Mouse (Mus musculus) ES-CJ7 (cell line): ENCODE measurements at regions not wholly inside any gene's neighbourhood (a gene's known extent, or its start where the extent isn't known, plus 50 kb on each side); places are given as distances from the start of the nearest gene placed in this dataset.

Source experiments
- DNase-seq: peaks from one replicate; pipeline ENCODE4 v3.0.0; 2011; ENCODE audit warnings: low read depth, low spot score

DNA sequence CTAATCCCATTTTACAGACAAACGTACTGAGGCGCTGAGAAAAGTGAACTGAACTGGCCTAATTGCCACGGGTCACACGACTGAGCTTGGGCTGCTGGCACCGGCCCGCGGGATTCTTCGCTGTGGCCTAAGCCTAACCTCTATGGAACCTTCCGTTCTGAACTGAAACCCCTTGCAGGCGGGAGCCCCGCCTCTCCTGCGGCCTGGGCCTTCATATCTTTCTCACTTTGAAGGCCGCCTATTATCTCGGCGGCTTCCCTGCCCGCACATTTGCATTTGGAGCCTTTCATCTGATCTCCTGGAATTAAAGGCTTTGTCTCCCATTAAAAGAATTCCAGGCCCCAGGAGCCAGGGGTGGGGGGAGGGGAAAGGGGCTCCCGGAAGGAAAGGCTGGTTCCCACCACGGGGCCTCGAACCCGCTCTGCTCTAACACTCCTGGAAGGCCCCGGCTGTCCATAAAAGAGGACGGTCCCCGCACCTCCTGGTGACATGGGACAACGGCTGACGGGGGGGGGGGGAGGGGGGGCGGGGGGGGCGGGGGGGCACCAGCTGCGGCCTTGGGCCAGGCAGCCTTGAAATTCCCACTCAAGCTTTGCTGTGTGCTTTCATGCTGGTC, 122.9 kb upstream of the Pja1 start:
- DNase-seq = peak; percentile 86

- DNase-seq = no peak
Measured at GRCm38 (mm10) chrX:99592980-99593379, 121.9 kb upstream of the Pja1 start.

DNA sequence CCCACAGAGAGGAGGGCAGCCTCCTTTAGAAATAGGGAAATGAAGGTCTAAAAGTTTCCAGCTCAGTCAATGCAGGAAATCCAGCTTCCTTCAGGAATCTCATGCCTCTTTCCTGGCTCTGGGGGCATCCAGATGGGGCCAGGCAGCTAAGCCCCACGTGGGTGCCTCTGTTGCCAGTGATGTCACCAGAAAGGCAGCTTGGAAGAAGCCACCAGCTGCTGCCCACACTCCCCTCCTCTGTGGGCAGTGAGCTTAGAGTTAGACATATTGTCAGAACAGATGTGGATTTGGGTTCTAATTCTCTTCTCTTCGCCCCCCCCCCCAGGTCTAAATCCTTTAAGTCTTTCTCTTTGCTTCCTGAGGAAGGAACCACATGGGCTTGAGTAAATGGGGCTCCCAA, 116.2 kb upstream of the Pja1 start:
- DNase-seq = no peak

DNA sequence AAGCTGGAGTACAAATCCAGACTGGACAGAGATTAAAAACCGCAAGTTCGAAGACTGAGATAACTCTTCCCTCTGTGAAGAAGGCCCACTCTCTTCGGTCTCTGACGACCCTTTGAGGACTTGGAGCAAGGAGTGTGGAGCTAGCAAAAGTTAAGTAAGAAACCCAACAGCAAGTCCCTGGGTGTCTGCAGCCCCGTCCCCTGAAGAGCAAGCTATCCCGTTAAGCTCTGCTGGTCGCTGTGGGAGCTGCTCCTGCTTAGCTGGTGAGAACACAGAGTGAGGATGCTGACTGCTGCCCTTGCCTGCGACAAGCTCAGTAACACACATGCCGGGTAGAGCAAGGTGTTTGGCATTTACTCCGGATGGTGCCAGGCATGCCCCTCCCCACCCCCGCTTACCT, 115.2 kb upstream of the Pja1 start:
- DNase-seq = no peak

DNA sequence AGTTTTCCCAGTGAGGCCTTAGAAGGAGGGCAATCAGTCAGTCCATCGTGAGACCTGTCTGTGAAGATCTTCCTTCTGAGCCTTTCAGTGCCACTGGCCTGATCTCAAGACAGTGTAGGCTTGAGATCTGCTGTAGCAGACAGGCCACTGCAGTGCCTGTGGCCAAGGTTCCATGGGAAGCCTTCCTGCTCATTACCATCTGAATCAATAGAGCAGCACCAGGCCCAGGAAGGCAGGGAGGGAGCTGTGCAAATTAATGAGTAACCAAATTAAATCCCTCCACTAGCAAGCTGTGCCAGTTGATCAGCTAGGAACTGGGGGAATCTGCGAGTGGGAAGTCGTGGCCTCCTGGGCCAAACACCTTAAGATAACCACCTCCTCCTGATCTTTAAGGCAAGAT, 114.6 kb upstream of the Pja1 start:
- no peak for DNase-seq

GRCm38 (mm10) chrX:99582611-99583010, 111.5 kb upstream of the Pja1 start:
- no peak for DNase-seq

DNA sequence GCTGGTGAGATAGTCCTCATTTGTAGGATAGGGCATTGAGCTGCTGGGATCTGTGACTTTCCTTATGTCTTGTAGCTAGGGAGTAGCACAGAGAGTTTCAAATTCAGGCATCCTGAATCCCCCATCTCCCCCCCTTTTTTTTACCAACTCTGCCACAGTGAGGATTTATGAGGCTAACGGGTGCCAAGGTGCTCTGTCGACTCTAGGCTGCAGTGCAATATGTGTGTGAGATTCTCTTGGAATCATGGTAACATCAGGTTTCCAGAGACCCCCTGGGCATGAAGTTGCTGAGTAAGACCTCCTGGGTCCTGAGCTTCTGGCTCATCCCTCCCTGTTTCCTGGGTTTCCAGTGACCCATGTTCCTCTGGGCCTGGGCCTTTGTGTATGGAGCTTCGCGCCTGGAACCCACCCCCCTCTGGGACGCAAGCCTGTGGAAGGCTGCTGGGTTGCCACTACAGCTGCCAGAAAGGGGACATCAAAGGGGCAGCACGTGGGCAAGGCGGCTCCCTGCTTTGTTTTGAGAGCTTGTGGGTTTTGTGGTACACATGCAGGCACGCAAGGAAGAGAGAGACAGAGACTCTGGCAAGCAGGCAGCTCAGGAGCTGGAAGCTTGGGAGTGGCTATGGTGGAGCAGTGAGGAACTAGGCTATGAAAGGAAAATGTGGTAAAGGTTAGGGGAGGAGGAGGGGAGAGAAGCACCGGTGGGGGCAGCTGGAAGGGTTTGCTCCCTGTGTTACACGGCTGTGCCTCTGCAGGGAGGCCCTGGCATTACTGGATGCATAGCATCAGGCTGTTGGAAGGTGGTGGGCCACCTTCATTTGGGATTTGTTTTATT, 110.8 kb upstream of the Pja1 start:
- no peak for DNase-seq

- DNase-seq = no peak
Measured at GRCm38 (mm10) chrX:99579206-99579605, 108.1 kb upstream of the Pja1 start.

DNA sequence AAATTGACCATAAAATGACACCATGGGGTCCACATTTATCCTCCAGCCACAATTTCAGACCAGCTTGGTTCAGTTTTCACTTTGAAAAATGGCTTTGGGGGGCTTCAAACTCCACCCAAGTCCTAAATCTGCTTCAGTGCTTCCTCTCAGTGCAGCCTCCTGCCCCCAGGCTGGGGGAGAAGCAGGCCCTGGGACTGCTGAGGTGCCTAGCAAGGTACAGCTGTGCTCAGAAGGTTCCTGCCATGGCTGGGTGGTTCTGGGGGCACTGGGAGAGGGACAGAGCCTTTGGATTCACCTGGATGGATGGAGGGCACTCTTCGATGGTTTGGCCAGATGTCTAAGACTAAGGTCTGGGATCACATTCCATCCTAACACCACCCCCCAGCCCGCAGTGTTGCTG, 107.7 kb upstream of the Pja1 start:
- no peak for DNase-seq

DNA sequence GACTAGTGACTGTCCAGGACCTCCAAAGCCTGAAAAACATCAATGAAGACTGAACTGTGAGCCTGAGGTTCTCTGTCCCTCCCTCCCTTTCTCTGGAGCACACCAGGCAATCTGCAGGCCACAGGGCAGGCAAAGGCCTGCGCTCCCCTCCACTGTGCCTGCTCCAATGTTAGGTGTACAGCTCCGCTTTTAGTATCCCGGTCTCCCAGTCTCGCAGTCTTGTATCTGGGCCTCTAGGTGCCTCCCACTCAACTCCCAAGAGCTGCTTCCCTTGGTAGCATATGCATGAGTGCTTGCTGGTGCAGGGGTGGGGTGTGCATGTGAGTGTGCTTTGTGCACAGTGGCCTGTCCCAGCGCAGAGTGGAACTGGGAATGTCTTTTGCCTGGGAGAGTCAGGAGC, 104.0 kb upstream of the Pja1 start:
- DNase-seq = no peak

- no peak for DNase-seq
Measured at GRCm38 (mm10) chrX:99574441-99575103, 103.5 kb upstream of the Pja1 start.

DNA sequence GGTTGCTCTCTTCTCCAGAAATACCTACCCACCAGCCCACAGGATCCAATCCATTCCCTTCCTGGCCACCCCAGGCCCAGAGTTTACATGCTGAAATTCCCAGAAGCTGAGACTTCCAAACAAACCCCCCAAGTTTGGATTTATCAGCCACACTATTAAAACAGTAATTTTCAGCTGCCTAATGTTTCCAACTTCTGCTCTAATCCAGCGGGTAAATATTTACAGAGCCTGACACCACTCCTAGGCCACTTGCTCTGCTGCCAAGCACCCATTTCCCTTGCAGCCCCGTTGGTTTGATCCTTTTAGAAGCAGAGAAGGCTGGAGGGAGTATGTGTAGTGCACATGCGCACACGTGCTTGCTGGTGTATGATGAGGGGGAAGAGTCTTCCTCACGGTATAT, 99.1 kb upstream of the Pja1 start:
- no peak for DNase-seq

DNA sequence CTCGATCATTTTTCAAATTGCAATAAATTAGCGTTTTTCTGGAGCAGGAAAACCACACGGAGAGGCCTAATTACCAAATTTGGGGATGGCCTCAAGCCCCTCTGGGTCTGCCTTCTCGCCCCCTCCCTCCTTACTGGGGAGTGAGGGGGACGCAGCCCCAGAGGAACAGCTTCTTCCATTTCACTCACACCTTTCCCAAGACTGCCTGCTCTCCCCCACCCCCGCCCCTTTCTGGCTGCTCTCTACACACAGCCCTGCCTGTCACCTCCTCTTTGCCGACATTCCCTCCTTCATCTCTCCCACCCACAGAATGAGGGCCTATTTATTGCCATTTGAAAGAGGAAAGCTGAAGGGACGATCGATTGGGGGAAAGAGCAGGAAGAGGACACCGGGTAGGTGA, 97.2 kb upstream of the Pja1 start:
- DNase-seq = no peak

DNA sequence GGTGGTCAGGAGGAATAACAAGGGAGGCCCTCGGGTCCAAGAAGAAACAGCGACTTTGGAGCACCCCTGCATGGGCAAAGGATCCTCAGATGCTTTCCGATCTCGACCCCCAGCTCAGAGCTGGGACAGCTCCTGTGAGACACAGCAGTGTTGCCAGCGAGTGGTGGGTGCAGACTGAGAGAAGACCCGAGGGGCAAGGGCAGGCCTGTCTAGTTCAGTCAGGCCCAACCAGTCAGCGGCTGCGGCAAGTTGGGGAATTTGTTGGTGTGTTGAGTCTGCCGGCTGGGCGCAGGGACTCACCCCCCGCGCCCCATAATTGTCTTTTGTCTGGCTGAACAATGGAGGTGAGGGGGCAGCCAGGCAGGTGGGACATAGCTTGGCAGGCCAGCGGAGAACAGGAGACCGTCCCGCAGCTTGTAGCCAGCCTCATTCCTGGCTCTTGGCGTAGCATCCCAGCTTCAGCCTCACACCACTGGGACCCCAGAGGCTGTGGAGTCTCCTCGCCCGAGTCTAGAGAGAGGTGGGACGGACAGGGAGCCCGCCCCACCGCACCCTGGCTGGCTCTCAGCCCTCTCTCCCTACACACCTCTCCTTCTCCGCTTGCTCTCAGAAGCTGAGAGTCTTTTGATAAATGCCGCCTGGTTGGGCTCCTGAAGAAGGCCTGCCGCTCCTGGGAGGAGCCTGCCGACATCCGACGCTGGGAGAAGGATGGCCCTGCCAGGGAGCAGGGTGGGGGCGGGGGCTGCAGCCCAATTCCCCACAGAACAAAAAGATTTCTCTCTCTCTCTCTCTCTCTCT, 96.5 kb upstream of the Pja1 start:
- peak; percentile 68 for DNase-seq

- no peak for DNase-seq
Measured at GRCm38 (mm10) chrX:99561995-99562394, 90.9 kb upstream of the Pja1 start.

DNA sequence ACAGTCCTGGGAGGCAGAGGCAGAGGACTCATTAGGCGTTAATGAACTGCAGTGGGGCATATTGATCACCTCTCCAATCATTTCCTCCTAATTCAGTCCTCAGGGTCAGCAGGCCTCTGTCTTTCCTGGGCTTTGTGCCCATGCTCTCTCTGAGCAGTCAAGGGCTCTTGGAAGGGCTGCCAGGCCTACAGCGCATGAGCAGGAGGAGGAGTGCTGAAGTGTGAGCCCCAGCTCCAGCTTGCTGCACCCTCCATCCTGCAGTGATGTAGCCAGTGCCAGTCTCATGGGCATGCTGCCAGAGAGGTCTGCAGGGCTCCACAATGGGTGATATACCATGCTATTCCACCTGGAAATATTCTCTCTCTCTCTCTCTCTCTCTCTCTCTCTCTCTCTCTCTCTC, 89.6 kb upstream of the Pja1 start:
- DNase-seq = no peak

DNA sequence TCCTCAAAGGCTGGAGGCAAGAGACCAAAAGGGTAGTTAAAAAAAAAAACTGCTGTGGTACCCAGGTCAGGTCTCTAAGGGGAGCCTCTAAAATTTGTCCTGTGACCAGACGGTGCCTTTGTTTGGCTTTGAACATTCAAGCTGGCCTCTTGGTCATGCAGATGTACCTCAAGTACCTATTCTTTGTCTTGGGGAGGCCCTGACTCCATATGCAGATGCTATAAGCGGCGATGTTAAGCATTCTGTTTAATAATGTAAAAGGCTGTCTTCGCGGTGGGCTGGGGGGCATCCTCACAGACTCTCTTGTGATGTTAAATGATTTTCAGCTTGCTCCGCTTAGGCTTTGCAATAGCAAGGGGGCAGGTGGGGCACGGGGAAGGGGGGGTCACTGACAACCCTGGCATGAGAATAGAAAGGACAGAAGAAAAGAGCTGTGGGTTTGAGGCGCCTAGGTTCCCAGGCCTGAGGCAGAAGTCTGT, 85.8 kb upstream of the Pja1 start:
- DNase-seq = peak; percentile 98

- peak; percentile 50 for DNase-seq
Measured at GRCm38 (mm10) chrX:99555976-99556781, 85.1 kb upstream of the Pja1 start.

GRCm38 (mm10) chrX:99552778-99553177, 81.7 kb upstream of the Pja1 start:
- DNase-seq = no peak

GRCm38 (mm10) chrX:99550057-99550760, 79.1 kb upstream of the Pja1 start:
- DNase-seq = no peak
